Mouse (Mus musculus) midbrain, embryonic 11.5 days (tissue): ENCODE measurements around the gene Bfsp2. TPM values are rescaled to one million over a fixed set of nuclear protein-coding genes. Genes with fewer than 3 reads are reported as not detected.

Source experiments
- ATAC-seq: fragments of 200-750 bp; cut with Nextera tagmentation; 2 replicates; pipeline ENCODE4 v1.8.0; 2017; ENCODE audit warnings: moderate TSS enrichment, moderate library complexity; ENCODE audit not compliant: low FRiP score
- DNase-seq: peaks from one replicate; pipeline ENCODE4 v3.0.0; 2015; ENCODE audit warnings: low spot score; ENCODE audit errors: missing footprints
- H3K27ac ChIP-seq: fragments of 300-500 bp; sonication (generic); 2 replicates; pipeline ENCODE4 v1.5.1; 2014; ENCODE audit warnings: low read depth, low read length
- H3K27me3 ChIP-seq: fragments of 300-500 bp; sonication (generic); 2 replicates; pipeline ENCODE4 v1.6.1; 2014; ENCODE audit warnings: mild to moderate bottlenecking, low read length, moderate library complexity, mixed read lengths; ENCODE audit not compliant: control insufficient read depth, insufficient read depth
- H3K36me3 ChIP-seq: fragments of 300-500 bp; sonication (generic); 2 replicates; pipeline ENCODE4 v1.6.1; 2014; ENCODE audit warnings: mild to moderate bottlenecking, low read length, moderate library complexity, mixed read lengths; ENCODE audit not compliant: control insufficient read depth, insufficient read depth
- H3K4me1 ChIP-seq: fragments of 300-500 bp; sonication (generic); 2 replicates; pipeline ENCODE4 v1.6.1; 2014; ENCODE audit warnings: low read length; ENCODE audit not compliant: control insufficient read depth, insufficient read depth
- H3K4me2 ChIP-seq: fragments of 300-500 bp; sonication (generic); 2 replicates; pipeline ENCODE4 v1.6.1; 2014; ENCODE audit warnings: mild to moderate bottlenecking, moderate library complexity
- H3K4me3 ChIP-seq: fragments of 300-500 bp; sonication (generic); 2 replicates; pipeline ENCODE4 v1.5.1; 2014; ENCODE audit warnings: low read depth, low read length
- H3K9ac ChIP-seq: fragments of 300-500 bp; sonication (generic); 2 replicates; pipeline ENCODE4 v1.6.1; 2014; ENCODE audit warnings: low read length
- H3K9me3 ChIP-seq: fragments of 300-500 bp; sonication (generic); 2 replicates; pipeline ENCODE4 v1.6.1; 2016; ENCODE audit warnings: low read length; ENCODE audit not compliant: control insufficient read depth
- WGBS: fragments of 180-500 bp; shearing (Covaris S2); extraction: QIAGEN DNeasy Blood & Tissue Kit; methylation state at CpG from one replicate; pipeline ENCODE4 v1.1.7; 2014; 5-methylcytosine and 5-hydroxymethylcytosine counted together
- polyA plus RNA-seq: library from polyadenylated mRNA; unstranded; fragments of >200 nt; fragmentation: Nextera tagmentation; extraction: Ambion mirVana; gene quantifications from 2 replicates; pipeline ENCODE4 v1.2.1, GENCODE M21; 2014

Bfsp2 gene
- polyA plus RNA-seq, 1 experiment from 2014 or later, result 2.6 TPM

DNA sequence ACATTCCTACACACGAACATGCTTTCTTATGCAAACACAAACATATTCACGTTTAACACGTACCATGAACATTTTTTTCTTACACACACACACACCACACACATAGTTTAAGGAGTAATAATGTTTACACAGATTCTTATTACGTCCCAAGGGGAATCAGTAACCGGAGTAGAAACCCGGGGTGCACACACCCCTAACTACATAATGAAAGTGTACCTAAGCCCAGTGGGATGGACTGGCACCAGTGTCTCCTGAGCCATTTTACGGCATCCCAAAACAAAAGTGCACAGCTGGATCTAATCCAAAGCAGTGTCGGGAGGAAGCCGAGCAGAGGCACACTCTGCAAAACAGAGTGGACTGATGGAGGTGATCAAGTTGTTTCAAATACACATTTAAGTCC is 66.8 kb downstream of the Bfsp2 start:
- Histone ChIP-seq H3K4me3 (no peak overlapping the region), H3K9ac (no peak overlapping the region), H3K27ac (no peak overlapping the region), H3K27me3 (no peaks in the 10 kb centered on the region), H3K4me2 (no peak overlapping the region), H3K36me3 (no peaks in the 10 kb centered on the region), H3K9me3 (no peaks in the 10 kb centered on the region), H3K4me1 (peaks cover 5% of the 10 kb centered on the region; the same call in 1 of the 2 replicates)
- 50% methylated on average over 9 of the region's 9 CpGs for WGBS
- DNase-seq (no peak), ATAC-seq (no peak)

DNA sequence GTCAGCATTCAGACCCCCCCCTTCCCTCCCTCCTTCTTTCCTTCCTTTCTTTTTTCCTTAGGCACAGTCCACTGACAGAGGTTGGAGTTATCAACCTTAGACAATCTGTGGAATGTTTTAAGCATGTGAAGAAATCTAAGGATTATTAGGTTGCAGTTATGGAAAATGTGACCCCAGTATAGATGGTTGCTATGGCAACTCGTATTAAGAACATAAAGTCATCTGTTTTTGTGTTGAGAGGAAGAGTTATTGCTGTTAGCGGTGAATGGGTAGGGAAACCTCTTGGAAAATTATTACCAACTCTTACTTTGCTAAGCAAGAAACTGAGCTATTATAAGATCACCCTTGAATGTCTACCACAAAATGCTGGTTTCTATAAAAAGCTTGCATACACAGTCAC is 71.1 kb downstream of the Bfsp2 start:
- Histone ChIP-seq H3K36me3 (no peaks in the 10 kb centered on the region), H3K4me2 (no peak overlapping the region), H3K9me3 (no peaks in the 10 kb centered on the region), H3K27me3 (no peaks in the 10 kb centered on the region), H3K4me1 (peaks cover 4% of the 10 kb centered on the region; the same call in 1 of the 2 replicates), H3K27ac (no peak overlapping the region), H3K9ac (no peak overlapping the region), H3K4me3 (no peak overlapping the region)
- 91% methylated on average over 2 of the region's 2 CpGs for WGBS
- ATAC-seq (no peak), DNase-seq (no peak)

- no peak overlapping the region for H3K9ac ChIP-seq
- H3K36me3 ChIP-seq, result no peaks in the 10 kb centered on the region
- H3K4me1 ChIP-seq, result no peaks in the 10 kb centered on the region
- ATAC-seq, result no peak
- H3K4me3 ChIP-seq, result no peak overlapping the region
- 73% methylated on average over 4 of the region's 4 CpGs for WGBS
- no peak overlapping the region for H3K27ac ChIP-seq
- H3K9me3 ChIP-seq, result no peaks in the 10 kb centered on the region
- H3K27me3 ChIP-seq, result no peaks in the 10 kb centered on the region
- no peak for DNase-seq
- H3K4me2 ChIP-seq, result no peak overlapping the region
These were observed 72.0 kb downstream of the Bfsp2 start for GRCm38 (mm10) chr9:103408136-103408777.

DNA sequence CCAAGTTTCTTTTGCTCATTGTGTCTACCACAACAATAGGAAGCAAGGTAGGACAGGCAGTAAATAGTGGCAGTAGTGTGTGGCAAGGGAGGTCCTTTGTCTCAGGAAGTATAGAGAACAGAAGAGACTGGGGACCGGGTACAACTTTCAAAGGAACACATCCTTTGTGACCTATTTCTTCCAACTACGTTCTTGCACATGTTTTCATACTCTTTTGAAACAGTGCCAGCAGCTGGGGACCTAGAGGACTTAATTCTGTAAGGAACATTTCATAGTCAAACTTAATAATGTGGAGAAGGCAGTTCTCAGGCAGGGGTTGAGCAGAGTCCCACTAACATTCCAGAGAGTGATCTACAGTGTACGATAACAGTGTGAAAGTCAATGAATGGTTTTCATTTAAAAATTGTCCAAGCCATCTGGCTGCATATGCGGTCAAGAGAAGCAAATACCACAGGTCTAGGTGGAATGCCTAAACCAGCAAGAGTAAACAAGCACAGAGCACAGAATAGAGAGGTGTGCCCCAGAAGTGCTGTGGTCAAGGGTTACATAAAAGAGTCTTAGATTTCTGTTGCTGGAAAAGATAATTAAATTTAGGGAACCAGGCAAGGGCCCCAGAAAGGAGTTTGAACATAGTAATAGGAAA is 76.8 kb downstream of the Bfsp2 start:
- no peaks in the 10 kb centered on the region for H3K4me1 ChIP-seq
- 75% methylated on average over 4 of the region's 4 CpGs for WGBS
- H3K4me3 ChIP-seq, result no peak overlapping the region
- no peaks in the 10 kb centered on the region for H3K27me3 ChIP-seq
- DNase-seq (no peak), ATAC-seq (no peak)
- H3K9ac ChIP-seq, result no peak overlapping the region
- no peaks in the 10 kb centered on the region for H3K9me3 ChIP-seq
- no peak overlapping the region for H3K4me2 ChIP-seq
- no peak overlapping the region for H3K27ac ChIP-seq
- no peaks in the 10 kb centered on the region for H3K36me3 ChIP-seq

DNA sequence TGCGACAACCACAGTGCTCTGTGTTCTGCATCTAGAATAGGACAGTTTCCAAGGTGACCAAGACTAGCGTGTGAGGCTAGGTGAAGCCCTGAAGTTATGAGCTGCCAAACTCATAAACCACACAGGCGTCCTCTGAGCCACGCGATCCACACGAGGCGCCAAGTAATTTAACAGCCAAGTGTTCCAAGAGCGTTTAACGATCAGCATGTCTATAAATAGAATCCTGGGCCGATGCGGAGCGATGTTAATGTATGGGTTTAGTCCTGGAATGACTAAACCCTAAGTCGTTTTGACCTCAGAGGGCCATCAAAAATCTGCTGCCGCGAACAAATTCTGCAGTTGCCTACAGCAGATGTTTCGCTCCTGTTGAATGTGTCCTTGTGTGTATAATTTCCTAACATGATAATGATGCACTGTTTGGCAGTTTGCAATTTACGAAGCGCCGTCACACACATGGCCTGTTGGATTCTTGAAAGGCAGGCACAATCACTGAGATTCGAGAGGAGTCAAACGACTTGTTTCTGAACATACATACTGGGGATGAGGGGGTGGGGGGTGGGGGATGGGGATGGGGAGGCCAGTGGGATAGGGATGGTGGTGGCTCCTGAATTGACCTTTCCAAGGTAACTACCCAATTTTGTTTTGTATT is 81.6 kb downstream of the Bfsp2 start:
- DNase-seq, result no peak
- Histone ChIP-seq H3K27ac (no peak overlapping the region), H3K36me3 (no peaks in the 10 kb centered on the region), H3K4me1 (no peaks in the 10 kb centered on the region), H3K4me3 (no peak overlapping the region), H3K9ac (no peak overlapping the region), H3K4me2 (no peak overlapping the region), H3K27me3 (no peaks in the 10 kb centered on the region), H3K9me3 (no peaks in the 10 kb centered on the region)
- 92% methylated on average over 21 of the region's 21 CpGs for WGBS
- no peak for ATAC-seq

DNA sequence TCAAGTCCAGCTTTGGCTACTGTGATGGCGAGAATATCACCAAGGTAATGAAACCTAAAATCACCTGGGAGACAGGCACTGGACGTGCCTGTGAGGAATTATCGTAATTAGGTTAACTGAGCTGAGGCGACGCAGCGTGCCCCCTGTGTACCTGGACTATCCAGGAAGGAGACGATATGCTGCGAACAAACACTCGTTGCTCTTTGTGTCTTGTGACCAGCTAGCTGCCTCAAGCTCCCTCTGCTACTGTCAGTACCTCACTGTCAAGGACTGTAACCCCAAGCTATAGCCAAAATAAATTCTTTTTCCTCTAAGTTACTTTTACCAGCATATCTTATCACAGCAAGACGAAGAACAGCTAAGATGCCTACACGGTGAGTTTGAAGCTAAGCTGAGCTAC is 87.0 kb downstream of the Bfsp2 start:
- H3K27ac ChIP-seq, result no peak overlapping the region
- 91% methylated on average over 11 of the region's 11 CpGs for WGBS
- no peaks in the 10 kb centered on the region for H3K36me3 ChIP-seq
- ATAC-seq (no peak), DNase-seq (peak; percentile 59)
- no peak overlapping the region for H3K4me3 ChIP-seq
- H3K9me3 ChIP-seq, result no peaks in the 10 kb centered on the region
- no peak overlapping the region for H3K4me2 ChIP-seq
- H3K27me3 ChIP-seq, result no peaks in the 10 kb centered on the region
- H3K4me1 ChIP-seq, result no peaks in the 10 kb centered on the region
- no peak overlapping the region for H3K9ac ChIP-seq

GRCm38 (mm10) chr9:103391796-103392372 is 88.3 kb downstream of the Bfsp2 start:
- peak; percentile 41 for DNase-seq
- no peak for ATAC-seq
- WGBS, result 81% methylated on average over 6 of the region's 6 CpGs

GRCm38 (mm10) chr9:103389261-103389660 is 91.0 kb downstream of the Bfsp2 start:
- H3K4me3 ChIP-seq, result no peak overlapping the region
- 94% methylated on average over 6 of the region's 6 CpGs for WGBS
- H3K36me3 ChIP-seq, result no peaks in the 10 kb centered on the region
- no peak overlapping the region for H3K27ac ChIP-seq
- H3K4me2 ChIP-seq, result no peak overlapping the region
- no peaks in the 10 kb centered on the region for H3K9me3 ChIP-seq
- no peak overlapping the region for H3K9ac ChIP-seq
- peak; percentile 60 for DNase-seq
- peaks cover 3% of the 10 kb centered on the region for H3K4me1 ChIP-seq
- no peaks in the 10 kb centered on the region for H3K27me3 ChIP-seq
- no peak for ATAC-seq

More at GRCm38 (mm10) chr9:103391796-103392372, 88.3 kb downstream of the Bfsp2 start:
- H3K4me2 ChIP-seq, result no peak overlapping the region
- no peaks in the 10 kb centered on the region for H3K9me3 ChIP-seq
- H3K9ac ChIP-seq, result no peak overlapping the region
- H3K4me1 ChIP-seq, result peaks cover 3% of the 10 kb centered on the region
- no peak overlapping the region for H3K27ac ChIP-seq
- no peaks in the 10 kb centered on the region for H3K36me3 ChIP-seq
- H3K4me3 ChIP-seq, result no peak overlapping the region
- no peaks in the 10 kb centered on the region for H3K27me3 ChIP-seq
